Mouse (Mus musculus): ENCODE results near the gene BC028528. TPM values are rescaled to one million over a fixed set of nuclear protein-coding genes. Genes with fewer than 3 reads are reported as not detected.
"Not testable (repeated sequence)": the region's sequence is repeated elsewhere in the genome, so short reads cannot be mapped to it uniquely, and the experiment has no call there.

The BC028528 gene
- polyA plus RNA-seq, 1 experiment = 8.1 TPM

GRCm38 (mm10) chr3:95903753-95904502, 12.1 kb upstream of the BC028528 start:
- Histone ChIP-seq H3K36me3 (ENCODE audit: control insufficient read depth, insufficient read depth, low read length) (no peaks in the 10 kb centered on the region), H3K4me3 (ENCODE audit: insufficient read depth, low read depth, low read length) (peak overlapping the region; percentile 46), H3K27me3 (replicated peaks; ENCODE audit: control insufficient read depth, insufficient read depth, low read length) (no peaks in the 10 kb centered on the region), H3K27ac (ENCODE audit: insufficient read depth, low read depth, low read length) (peak overlapping the region; percentile 85), H3K4me1 (ENCODE audit: control insufficient read depth, insufficient read depth, low read length) (peaks cover 20% of the 10 kb centered on the region)
- DNase-seq = peak; percentile 89
- WGBS = 20% methylated on average over 15 of the region's 15 CpGs
- TF ChIP-seq CTCF (conservative IDR thresholded peaks at IDR 0.05; ENCODE audit: insufficient read depth, insufficient read length, low read depth, low read length) (no peak), POLR2A (IDR thresholded peaks at IDR 0.05; ENCODE audit: low read depth, low read length) (peak; percentile 46)

- no peak for TF ChIP-seq CTCF (conservative IDR thresholded peaks at IDR 0.05; ENCODE audit: insufficient read depth, insufficient read length, low read depth, low read length)
- no peak for TF ChIP-seq POLR2A (IDR thresholded peaks at IDR 0.05; ENCODE audit: low read depth, low read length)
- H3K4me1 ChIP-seq (ENCODE audit: control insufficient read depth, insufficient read depth, low read length) = peaks cover 20% of the 10 kb centered on the region
- no peaks in the 10 kb centered on the region for H3K27me3 ChIP-seq (replicated peaks; ENCODE audit: control insufficient read depth, insufficient read depth, low read length)
- peak overlapping the region; percentile 31; the same call in 1 of the 2 replicates for H3K4me3 ChIP-seq (ENCODE audit: insufficient read depth, low read depth, low read length)
- no peaks in the 10 kb centered on the region for H3K36me3 ChIP-seq (ENCODE audit: control insufficient read depth, insufficient read depth, low read length)
- 32% methylated on average over 6 of the region's 6 CpGs for WGBS
- H3K27ac ChIP-seq (ENCODE audit: insufficient read depth, low read depth, low read length) = peak overlapping the region; percentile 97
- DNase-seq = peak; percentile 48
Measured at GRCm38 (mm10) chr3:95902643-95903042, 10.8 kb upstream of the BC028528 start.

GRCm38 (mm10) chr3:95902373-95902625, 10.5 kb upstream of the BC028528 start:
- peaks cover 20% of the 10 kb centered on the region for H3K4me1 ChIP-seq (ENCODE audit: control insufficient read depth, insufficient read depth, low read length)
- TF ChIP-seq CTCF (conservative IDR thresholded peaks at IDR 0.05; ENCODE audit: insufficient read depth, insufficient read length, low read depth, low read length) = no peak
- TF ChIP-seq POLR2A (IDR thresholded peaks at IDR 0.05; ENCODE audit: low read depth, low read length) = no peak
- no peak for DNase-seq

DNA sequence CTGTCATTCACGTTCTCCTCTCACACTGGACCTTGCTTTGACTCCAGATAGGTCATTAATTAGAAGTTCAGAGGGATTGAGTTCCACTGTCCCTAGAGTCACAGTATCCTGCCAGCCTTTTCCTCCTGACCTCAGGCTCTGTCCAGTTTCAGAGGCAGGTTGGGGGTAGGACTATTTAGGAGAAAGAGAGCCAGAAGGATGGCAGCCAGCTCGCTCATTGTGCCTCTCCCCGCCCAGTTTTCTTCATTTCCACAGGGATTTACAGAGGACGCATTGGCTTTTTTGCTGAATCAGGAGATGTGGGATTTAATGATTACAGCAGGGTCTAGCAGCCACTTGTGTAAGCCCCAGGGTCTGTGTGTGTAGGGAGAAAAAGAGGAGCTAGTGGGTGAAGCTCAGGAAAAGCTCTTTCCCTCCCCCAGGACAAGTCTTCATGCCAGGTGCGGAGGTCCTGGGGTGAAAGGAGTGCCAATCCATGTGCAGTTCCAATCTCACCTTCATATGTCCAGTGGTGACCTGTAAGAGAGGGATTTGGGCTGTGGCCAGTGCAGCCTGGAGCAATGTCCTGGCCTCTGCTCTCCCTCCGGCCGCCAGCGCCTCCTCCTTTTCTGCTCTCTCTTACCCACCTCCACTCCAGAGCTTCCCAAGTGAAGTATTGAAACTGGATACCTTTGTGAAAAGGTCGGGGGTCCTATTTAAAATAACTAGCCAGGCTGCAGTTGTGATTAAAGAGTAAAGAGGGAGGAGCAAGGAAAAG, 10.0 kb upstream of the BC028528 start:
- no peaks in the 10 kb centered on the region for H3K36me3 ChIP-seq (ENCODE audit: control insufficient read depth, insufficient read depth, low read length)
- 42% methylated on average over 9 of the region's 9 CpGs for WGBS
- H3K4me3 ChIP-seq (ENCODE audit: insufficient read depth, low read depth, low read length) = peak overlapping the region; percentile 31; the same call in 1 of the 2 replicates
- TF ChIP-seq CTCF (conservative IDR thresholded peaks at IDR 0.05; ENCODE audit: insufficient read depth, insufficient read length, low read depth, low read length) = no peak
- TF ChIP-seq POLR2A (IDR thresholded peaks at IDR 0.05; ENCODE audit: low read depth, low read length) = no peak
- H3K27ac ChIP-seq (ENCODE audit: insufficient read depth, low read depth, low read length) = peak overlapping the region; percentile 89
- H3K27me3 ChIP-seq (replicated peaks; ENCODE audit: control insufficient read depth, insufficient read depth, low read length) = no peaks in the 10 kb centered on the region
- DNase-seq = peak; percentile 89
- peaks cover 17% of the 10 kb centered on the region for H3K4me1 ChIP-seq (ENCODE audit: control insufficient read depth, insufficient read depth, low read length)

More at GRCm38 (mm10) chr3:95902373-95902625, 10.5 kb upstream of the BC028528 start:
- Histone ChIP-seq H3K27me3 (replicated peaks; ENCODE audit: control insufficient read depth, insufficient read depth, low read length) (no peaks in the 10 kb centered on the region), H3K36me3 (ENCODE audit: control insufficient read depth, insufficient read depth, low read length) (no peaks in the 10 kb centered on the region), H3K27ac (ENCODE audit: insufficient read depth, low read depth, low read length) (peak overlapping the region; percentile 89), H3K4me3 (ENCODE audit: insufficient read depth, low read depth, low read length) (peak overlapping the region; percentile 31)

DNA sequence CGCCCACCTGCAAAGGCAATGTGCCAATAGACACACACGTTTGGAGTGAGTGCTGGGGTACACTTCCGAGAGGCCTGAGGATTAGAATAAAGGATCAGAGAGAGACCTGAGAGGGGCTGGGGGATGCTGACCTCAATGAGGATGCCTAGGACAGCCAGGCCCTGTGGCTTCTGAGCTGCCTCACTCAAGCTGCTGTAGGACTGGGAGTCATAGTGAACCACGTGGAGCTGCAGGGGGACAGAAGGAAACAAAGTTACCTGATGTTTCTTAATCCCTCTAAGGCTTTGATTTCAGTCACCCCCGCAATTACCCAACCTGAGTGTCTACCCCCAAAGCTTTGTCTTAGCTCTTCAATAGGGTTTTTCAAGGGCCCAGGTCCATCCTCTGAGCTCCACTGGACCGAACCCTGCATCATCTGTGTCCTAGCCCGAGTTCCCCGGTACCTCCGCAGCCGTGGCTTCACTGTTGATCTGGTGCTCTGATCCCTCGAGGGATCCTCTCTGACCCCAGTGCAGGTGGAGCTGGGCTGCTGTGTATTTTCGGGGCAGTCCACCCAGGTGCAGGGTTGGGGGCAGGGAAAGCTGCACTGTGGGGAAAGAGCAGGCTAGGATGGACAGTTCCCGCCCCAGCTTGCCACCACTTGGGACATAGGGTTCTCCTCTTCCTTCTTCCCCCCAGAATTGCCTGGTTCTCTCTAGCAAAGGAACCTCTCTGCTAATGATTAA, 8.2 kb upstream of the BC028528 start:
- Histone ChIP-seq H3K4me3 (ENCODE audit: insufficient read depth, low read depth, low read length) (no peak overlapping the region), H3K27ac (ENCODE audit: insufficient read depth, low read depth, low read length) (no peak overlapping the region), H3K27me3 (replicated peaks; ENCODE audit: control insufficient read depth, insufficient read depth, low read length) (no peaks in the 10 kb centered on the region), H3K36me3 (ENCODE audit: control insufficient read depth, insufficient read depth, low read length) (no peaks in the 10 kb centered on the region), H3K4me1 (ENCODE audit: control insufficient read depth, insufficient read depth, low read length) (peaks cover 15% of the 10 kb centered on the region)
- TF ChIP-seq POLR2A (IDR thresholded peaks at IDR 0.05; ENCODE audit: low read depth, low read length) = no peak
- no peak for TF ChIP-seq CTCF (conservative IDR thresholded peaks at IDR 0.05; ENCODE audit: insufficient read depth, insufficient read length, low read depth, low read length)
- no peak for DNase-seq
- 54% methylated on average over 13 of the region's 13 CpGs for WGBS

DNA sequence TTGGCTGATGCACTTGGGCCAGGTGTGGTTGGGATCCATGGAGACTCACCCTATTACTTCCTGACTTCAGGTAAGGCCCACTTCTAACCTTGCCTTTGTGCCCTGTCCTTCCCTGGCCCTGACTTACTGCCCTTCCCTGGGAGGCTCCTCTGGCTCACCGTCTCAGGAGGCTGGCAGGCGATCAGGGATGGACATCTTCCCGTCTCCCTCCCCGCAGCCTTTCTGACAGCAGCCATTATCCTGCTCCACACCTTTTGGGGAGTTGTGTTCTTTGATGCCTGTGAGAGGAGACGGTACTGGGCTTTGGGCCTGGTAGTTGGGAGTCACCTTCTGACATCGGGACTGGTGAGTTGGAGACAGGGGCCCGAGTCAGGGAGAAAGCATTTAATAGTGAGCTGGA, 3.7 kb upstream of the BC028528 start:
- H3K36me3 ChIP-seq (ENCODE audit: control insufficient read depth, insufficient read depth, low read length); DNase-seq; H3K4me1 ChIP-seq (ENCODE audit: control insufficient read depth, insufficient read depth, low read length); H3K4me3 ChIP-seq (ENCODE audit: insufficient read depth, low read depth, low read length); H3K27ac ChIP-seq (ENCODE audit: insufficient read depth, low read depth, low read length); H3K27me3 ChIP-seq (replicated peaks; ENCODE audit: control insufficient read depth, insufficient read depth, low read length): not testable (repeated sequence)
- 77% methylated on average over 7 of the region's 7 CpGs for WGBS
